Mouse (Mus musculus) heart, postnatal 36 days (tissue): ENCODE results near the gene Ablim1. TPM values are rescaled to one million over a fixed set of nuclear protein-coding genes. Genes with fewer than 3 reads are reported as not detected.

Experiments used
- DNase-seq, 2 experiments: peaks; one replicate each; pipeline ENCODE4 v3.0.0; 2021 to 2022
- intact Hi-C: fragments of 180-260 bp; cut with DNase I; formaldehyde crosslinking; loops from one replicate; pipeline ENCODE4 v1.15.1; 2025
- total RNA-seq, 2 experiments: library from RNA; stranded (reverse); gene quantifications; 2 replicates each; pipeline ENCODE4 v1.2.3; 2021

Ablim1 gene
- total RNA-seq, 2 experiments from 2014 or later, result 423 to 468 TPM

- intact Hi-C loops, result loop anchor here (5.0 kb wide), 1 partner anchor 42 kb away; no protein-coding TSS in a partner anchor
- DNase-seq, result no peak
Measured at GRCm38 (mm10) chr19:57119661-57120060, 195.1 kb downstream of the Ablim1 start.

GRCm38 (mm10) chr19:57118785-57119565 is 195.7 kb downstream of the Ablim1 start:
- DNase-seq, result peak; percentile 63 to 64
- intact Hi-C loops, result loop anchor here (5.0 kb wide), 1 partner anchor 42 kb away; no protein-coding TSS in a partner anchor

GRCm38 (mm10) chr19:57117751-57118150 is 197.0 kb downstream of the Ablim1 start:
- DNase-seq, result no peak
- intact Hi-C loops, result loop anchor here (2.0 to 5.0 kb wide), 2 partner anchors 19 to 40 kb away; no protein-coding TSS in a partner anchor

GRCm38 (mm10) chr19:57116871-57117501 is 197.7 kb downstream of the Ablim1 start:
- intact Hi-C loops, result loop anchor here (2.0 to 5.0 kb wide), 2 partner anchors 18 to 40 kb away; no protein-coding TSS in a partner anchor
- no peak for DNase-seq

- no peak for DNase-seq
- intact Hi-C loops, result loop anchor here (2.0 to 5.0 kb wide), 2 partner anchors 17 to 38 kb away; no protein-coding TSS in a partner anchor
Measured at GRCm38 (mm10) chr19:57115670-57116069, 199.0 kb downstream of the Ablim1 start.

GRCm38 (mm10) chr19:57114951-57115350 is 199.8 kb downstream of the Ablim1 start:
- intact Hi-C loops, result loop anchor here (5.0 kb wide), 1 partner anchor 38 kb away; no protein-coding TSS in a partner anchor
- DNase-seq, result no peak

GRCm38 (mm10) chr19:57113975-57114374 is 200.7 kb downstream of the Ablim1 start:
- intact Hi-C loops, result no loop called here
- no peak for DNase-seq

- intact Hi-C loops, result no loop called here
- DNase-seq, result no peak
Measured at GRCm38 (mm10) chr19:57112816-57113406, 201.8 kb downstream of the Ablim1 start.

GRCm38 (mm10) chr19:57112231-57112815 is 202.4 kb downstream of the Ablim1 start:
- DNase-seq, result no peak
- intact Hi-C loops, result no loop called here

GRCm38 (mm10) chr19:57111301-57111700 is 203.4 kb downstream of the Ablim1 start:
- intact Hi-C loops, result no loop called here
- DNase-seq, result no peak

- intact Hi-C loops, result no loop called here
Measured at GRCm38 (mm10) chr19:57109620-57110019, 205.1 kb downstream of the Ablim1 start.

GRCm38 (mm10) chr19:57106513-57106912 is 208.2 kb downstream of the Ablim1 start:
- no peak for DNase-seq
- intact Hi-C loops, result no loop called here

More at GRCm38 (mm10) chr19:57109620-57110019, 205.1 kb downstream of the Ablim1 start:
- peak; percentile 54 to 65 for DNase-seq

- intact Hi-C loops, result no loop called here
- DNase-seq, result no peak
Measured at GRCm38 (mm10) chr19:57106031-57106430, 208.7 kb downstream of the Ablim1 start.

- DNase-seq, result no peak
- intact Hi-C loops, result no loop called here
Measured at GRCm38 (mm10) chr19:57105156-57105555, 209.6 kb downstream of the Ablim1 start.

GRCm38 (mm10) chr19:57104171-57104748 is 210.5 kb downstream of the Ablim1 start:
- no peak for DNase-seq

GRCm38 (mm10) chr19:57103360-57103958 is 211.3 kb downstream of the Ablim1 start:
- DNase-seq, result no peak
- intact Hi-C loops, result no loop called here

More at GRCm38 (mm10) chr19:57104171-57104748, 210.5 kb downstream of the Ablim1 start:
- intact Hi-C loops, result no loop called here

- intact Hi-C loops, result no loop called here
- no peak for DNase-seq
Measured at GRCm38 (mm10) chr19:57101986-57102385, 212.7 kb downstream of the Ablim1 start.

- intact Hi-C loops, result no loop called here
- no peak for DNase-seq
Measured at GRCm38 (mm10) chr19:57100753-57101446, 213.8 kb downstream of the Ablim1 start.

- intact Hi-C loops, result loop anchor here (2.0 kb wide), 3 partner anchors 17 to 33 kb away; no protein-coding TSS in a partner anchor
- no peak for DNase-seq
Measured at GRCm38 (mm10) chr19:57099986-57100385, 214.7 kb downstream of the Ablim1 start.
